Mouse (Mus musculus): ENCODE data around the gene Lrsam1. TPM values are rescaled to one million over a fixed set of nuclear protein-coding genes. Genes with fewer than 3 reads are reported as not detected.

Lrsam1 gene
- total RNA-seq, 1 experiment from 2014 or later: 4.0 TPM

DNA sequence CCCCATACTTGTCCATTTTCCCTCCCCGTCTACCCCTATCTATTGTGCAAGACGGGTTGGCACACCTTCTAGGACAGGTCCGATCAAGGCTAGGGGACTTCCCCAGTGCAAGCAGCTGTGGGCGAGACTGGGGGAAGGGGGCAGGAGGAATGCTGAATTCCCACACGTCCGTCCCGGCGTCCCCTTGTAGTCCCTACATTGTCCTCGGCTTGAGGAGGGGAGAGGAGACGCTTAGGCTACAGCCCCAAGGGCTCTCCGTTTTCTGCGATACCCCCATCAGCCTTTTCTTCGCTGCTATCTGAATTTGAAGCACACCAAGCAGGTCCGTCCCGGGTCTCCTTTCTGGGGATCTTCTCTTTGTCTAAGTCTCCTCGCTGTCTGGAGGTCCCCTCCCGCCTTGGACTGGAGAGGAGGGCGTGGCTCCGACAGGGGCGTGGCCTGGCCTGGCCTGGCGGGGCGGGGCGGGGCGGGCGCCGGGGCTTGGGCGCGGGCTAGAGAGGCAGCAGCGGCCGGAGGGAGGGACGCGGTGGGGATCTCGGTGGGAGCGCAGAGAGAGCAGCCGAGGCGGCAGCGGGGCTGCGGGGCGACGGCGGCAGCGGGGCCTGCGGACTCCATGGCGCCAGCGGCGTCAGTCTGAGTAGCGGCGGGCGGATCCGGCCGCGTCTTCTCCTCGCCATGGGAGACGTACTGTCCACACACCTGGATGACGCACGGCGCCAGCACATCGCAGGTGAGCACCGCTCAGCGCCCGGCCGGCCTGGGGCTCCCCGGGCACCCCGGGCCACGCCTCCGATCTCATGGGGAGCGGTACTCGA, 85.5 kb downstream of the Lrsam1 start, which contains the start of gene Fam129b:
TSS of gene Fam129b (plus strand) at position 440 of the 815 bp plus-strand sequence.
- peak; percentile 60 for ATAC-seq (replicated peaks; ENCODE audit: low read depth, poor library complexity, severe bottlenecking)

Other genes with a start within 250 kb of the Lrsam1 start
- gene Cdk9, start 248.5 kb downstream of the Lrsam1 start, total RNA-seq (2017): 48.2 and 61.3 TPM in 2 replicates
- 13.7 and 19.3 TPM in 2 replicates for gene Sh2d3c, start 240.6 kb downstream of the Lrsam1 start, total RNA-seq (2017)
- gene 6330409D20Rik, start 220.6 kb downstream of the Lrsam1 start, total RNA-seq (2017): not detected in 2 replicates
- gene Tor2a, start 204.4 kb downstream of the Lrsam1 start, total RNA-seq (2017): 19.2 and 19.9 TPM in 2 replicates
- gene Ttc16, start 186.0 kb downstream of the Lrsam1 start, total RNA-seq (2017): not detected in 2 replicates
- 1.3 and 4.0 TPM in 2 replicates for gene Ptrh1, start 185.8 kb downstream of the Lrsam1 start, total RNA-seq (2017)
- gene Cfap157, start 177.2 kb downstream of the Lrsam1 start, total RNA-seq (2017): not detected in 2 replicates
- gene Stxbp1, start 114.4 kb downstream of the Lrsam1 start, total RNA-seq (2017): 7.4 and 9.1 TPM in 2 replicates
- gene Fam129b, start 85.5 kb downstream of the Lrsam1 start, total RNA-seq (2017): 13.1 TPM in 2 replicates
- 2,360 and 2,455 TPM in 2 replicates for gene Rpl12, start 55 bp downstream of the Lrsam1 start, total RNA-seq (2017)
- 1.6 and 3.0 TPM in 2 replicates for gene Slc2a8, start 20.5 kb upstream of the Lrsam1 start, total RNA-seq (2017)
- 1.1 and 21.5 TPM in 2 replicates for gene Garnl3, start 170.0 kb upstream of the Lrsam1 start, total RNA-seq (2017)